10 mouse cellular contexts compared by ENCODE assay signal in genomic region chr13:45453033-45453432, GRCm38 (mm10). TPM values are rescaled to one million over a fixed set of nuclear protein-coding genes. Genes with fewer than 3 reads are reported as not detected.
DNase-seq lines count a peak whose midpoint lies in the region; ATAC-seq lines count a peak whose summit lies in the region.
"Had no signal": no experiment of that assay in that cellular context is flagged by ENCODE, and none has a peak within 500 bp of the region (broad histone marks: within the 10 kb centered on the region; RNA-seq: fewer than 3 reads in every experiment).

No protein-coding gene starts in this region.

- no peak overlapping the region for H3K9ac ChIP-seq in midbrain, embryonic 11.5 days (ENCODE audit: low read length)

- peaks cover 18% of the 10 kb centered on the region for H3K4me1 ChIP-seq in heart, embryonic 10.5 days
- peaks cover 5% of the 10 kb centered on the region; the same call in 1 of the 2 replicates for H3K4me1 ChIP-seq in midbrain, embryonic 11.5 days (ENCODE audit: control insufficient read depth, insufficient read depth, low read length)

- H3K27me3 ChIP-seq in heart, embryonic 10.5 days (ENCODE audit: insufficient read depth, poor library complexity, severe bottlenecking): no peaks in the 10 kb centered on the region
- no peaks in the 10 kb centered on the region for H3K27me3 ChIP-seq in midbrain, embryonic 11.5 days (ENCODE audit: control insufficient read depth, insufficient read depth, low read length)

- no peak overlapping the region for H3K4me2 ChIP-seq in midbrain, embryonic 11.5 days

- DNase-seq in heart, embryonic 10.5 days (ENCODE audit: low spot score): no peak
- no peak for DNase-seq in heart, postnatal 25 days (ENCODE audit: low spot score)
- peak; percentile 59 to 64 for DNase-seq in B cell, adult 2 months
- DNase-seq in cerebellum, adult 9-10 months: no peak
- DNase-seq in layer of hippocampus, adult 9-11 months: no peak
- DNase-seq in midbrain, embryonic 11.5 days (ENCODE audit: low spot score, missing footprints): no peak
- DNase-seq: lung, postnatal 14 days had no signal

- no peak overlapping the region for H3K4me3 ChIP-seq in heart, embryonic 10.5 days
- no peak overlapping the region for H3K4me3 ChIP-seq in midbrain, embryonic 11.5 days (ENCODE audit: low read depth, low read length)
- H3K4me3 ChIP-seq: myocyte had no signal

- 71% methylated on average over 9 of the region's 9 CpGs for WGBS in heart, embryonic 10.5 days
- WGBS in midbrain, embryonic 11.5 days: 85% methylated on average over 9 of the region's 9 CpGs

- H3K9me3 ChIP-seq in heart, embryonic 10.5 days: no peaks in the 10 kb centered on the region
- no peaks in the 10 kb centered on the region for H3K9me3 ChIP-seq in midbrain, embryonic 11.5 days (ENCODE audit: control insufficient read depth, low read length)

- peak; percentile 80 for ATAC-seq in granulocyte monocyte progenitor cell, adult 5-6 weeks (replicated peaks; ENCODE audit: poor library complexity, severe bottlenecking)
- ATAC-seq in megakaryocyte progenitor cell, adult 5-6 weeks (replicated peaks; ENCODE audit: poor library complexity): peak; percentile 54
- ATAC-seq in midbrain, embryonic 11.5 days (ENCODE audit: low FRiP score): no peak

- intact Hi-C loops in heart, postnatal 25 days (cut with DNase I): no loop called here

- peak overlapping the region; percentile 33; the same call in 1 of the 2 replicates for H3K27ac ChIP-seq in heart, embryonic 10.5 days
- H3K27ac ChIP-seq in midbrain, embryonic 11.5 days (ENCODE audit: low read depth, low read length): no peak overlapping the region

- H3K36me3 ChIP-seq in heart, embryonic 10.5 days: no peaks in the 10 kb centered on the region
- no peaks in the 10 kb centered on the region for H3K36me3 ChIP-seq in midbrain, embryonic 11.5 days (ENCODE audit: control insufficient read depth, insufficient read depth, low read length)

RNA-seq across cellular contexts. Expression of gene Gmpr, which starts 54.2 kb away (rescaled TPM):
- polyA plus RNA-seq in heart, embryonic 10.5 days (2016; fragmentation: Nextera tagmentation; extraction: Ambion mirVana): 133 and 207 TPM in 2 replicates
- 100 to 1,000 TPM; 167 to 189 TPM for total RNA-seq in heart, postnatal 25 days (2021)
- 16.4 and 22.5 TPM in 2 replicates for total RNA-seq in granulocyte monocyte progenitor cell, adult 5-6 weeks (2014; fragmentation: Nextera tagmentation)
- total RNA-seq in granulocyte monocyte progenitor cell, adult 5-6 weeks (2017): 12.9 and 13.4 TPM in 2 replicates
- total RNA-seq in megakaryocyte progenitor cell, adult 5-6 weeks (2015): 16.3 and 20.5 TPM in 2 replicates
- total RNA-seq in megakaryocyte progenitor cell, adult 5-6 weeks (2017): 13.6 and 15.3 TPM in 2 replicates
- 19.5 and 20.5 TPM in 2 replicates for polyA plus RNA-seq in midbrain, embryonic 11.5 days (2014; fragmentation: Nextera tagmentation; extraction: Ambion mirVana)

Comparison
In these comparisons a context has a peak if more than half of its experiments do, and no peak if none do; other contexts are left out.
1. DNase-seq: peak in B cell, adult 2 months (2 of 2); none in heart, embryonic 10.5 days (single experiment), heart, postnatal 25 days (single experiment), cerebellum, adult 9-10 months (single experiment), layer of hippocampus, adult 9-11 months (single experiment) and midbrain, embryonic 11.5 days (single experiment).
2. RNA of gene Gmpr, which starts 54.2 kb away (total RNA-seq): 167 to 189 TPM in heart, postnatal 25 days; 12.9 to 22.5 TPM in granulocyte monocyte progenitor cell, adult 5-6 weeks and 13.6 to 20.5 TPM in megakaryocyte progenitor cell, adult 5-6 weeks; every median in the first group is over 4 times any median in the second.